Mouse (Mus musculus) forebrain, embryonic 12.5 days (tissue): ENCODE results near the gene Cryzl1. TPM values are rescaled to one million over a fixed set of nuclear protein-coding genes. Genes with fewer than 3 reads are reported as not detected.

Experiments
- ATAC-seq: fragments of 200-750 bp; cut with Nextera tagmentation; 2 replicates; pipeline ENCODE4 v1.8.0; 2017; ENCODE audit warnings: moderate TSS enrichment; ENCODE audit not compliant: low FRiP score
- H3K27ac ChIP-seq: fragments of 300-500 bp; sonication (generic); 2 replicates; pipeline ENCODE4 v1.5.1; 2016; ENCODE audit warnings: mild to moderate bottlenecking
- H3K27me3 ChIP-seq: fragments of 300-500 bp; sonication (generic); 2 replicates; pipeline ENCODE4 v1.6.1; 2016; ENCODE audit warnings: mild to moderate bottlenecking
- H3K36me3 ChIP-seq: fragments of 300-500 bp; sonication (generic); replicated peaks from 2 replicates; pipeline ENCODE4 v1.6.1; 2016; ENCODE audit warnings: mild to moderate bottlenecking
- H3K4me1 ChIP-seq: fragments of 300-500 bp; sonication (generic); 2 replicates; pipeline ENCODE4 v1.6.1; 2016
- H3K4me2 ChIP-seq: fragments of 300-500 bp; sonication (generic); 2 replicates; pipeline ENCODE4 v1.6.1; 2016; ENCODE audit warnings: mild to moderate bottlenecking, moderate library complexity
- H3K4me3 ChIP-seq: fragments of 300-500 bp; sonication (generic); replicated peaks from 2 replicates; pipeline ENCODE4 v1.5.1; 2016; ENCODE audit warnings: mild to moderate bottlenecking
- H3K9ac ChIP-seq: fragments of 300-500 bp; sonication (generic); 2 replicates; pipeline ENCODE4 v1.6.1; 2016; ENCODE audit warnings: mild to moderate bottlenecking
- H3K9me3 ChIP-seq: fragments of 300-500 bp; sonication (generic); 2 replicates; pipeline ENCODE4 v1.6.1; 2016
- whole genome bisulfite sequencing: fragments of 180-500 bp; shearing (Covaris S2); methylation state at CpG from one replicate; pipeline ENCODE4 v1.1.7; 2016; 5-methylcytosine and 5-hydroxymethylcytosine counted together
- polyA plus RNA-seq: library from polyadenylated mRNA; unstranded; fragments of >200 nt; fragmentation: Nextera tagmentation; extraction: Ambion mirVana; gene quantifications from 2 replicates; pipeline ENCODE4 v1.2.1, GENCODE M21; 2016

Cryzl1 gene
- polyA plus RNA-seq, 1 experiment from 2014 or later = 76.7 TPM

- Histone ChIP-seq H3K9ac (no peak overlapping the region), H3K27me3 (no peaks in the 10 kb centered on the region), H3K4me1 (peaks cover 41% of the 10 kb centered on the region), H3K27ac (no peak overlapping the region), H3K9me3 (no peaks in the 10 kb centered on the region), H3K4me3 (no peak overlapping the region), H3K36me3 (no peaks in the 10 kb centered on the region), H3K4me2 (no peak overlapping the region)
- WGBS = 87% methylated on average over 3 of the region's 3 CpGs
- ATAC-seq = no peak
Measured at GRCm38 (mm10) chr16:91761761-91762160, 33.0 kb upstream of the Cryzl1 start.

GRCm38 (mm10) chr16:91761202-91761601, 32.4 kb upstream of the Cryzl1 start:
- H3K9me3 ChIP-seq = no peaks in the 10 kb centered on the region
- H3K4me1 ChIP-seq = peaks cover 38% of the 10 kb centered on the region
- H3K27me3 ChIP-seq = no peaks in the 10 kb centered on the region
- no peaks in the 10 kb centered on the region for H3K36me3 ChIP-seq
- H3K4me3 ChIP-seq = no peak overlapping the region
- H3K27ac ChIP-seq = no peak overlapping the region; the same call in 1 of the 2 replicates
- WGBS = 77% methylated on average over 9 of the region's 9 CpGs
- ATAC-seq = no peak
- H3K9ac ChIP-seq = no peak overlapping the region
- H3K4me2 ChIP-seq = no peak overlapping the region

GRCm38 (mm10) chr16:91754957-91755356, 26.2 kb upstream of the Cryzl1 start:
- no peak overlapping the region for H3K27ac ChIP-seq
- no peaks in the 10 kb centered on the region; the same call in 1 of the 2 replicates for H3K36me3 ChIP-seq
- no peak overlapping the region for H3K4me2 ChIP-seq
- WGBS = 93% methylated on average over 6 of the region's 6 CpGs
- H3K4me1 ChIP-seq = 0 out of 2 replicates have a peak, but pooled peaks cover 2% of the 10 kb centered on the region
- no peaks in the 10 kb centered on the region for H3K27me3 ChIP-seq
- H3K4me3 ChIP-seq = no peak overlapping the region
- ATAC-seq = no peak
- no peaks in the 10 kb centered on the region for H3K9me3 ChIP-seq
- no peak overlapping the region for H3K9ac ChIP-seq

GRCm38 (mm10) chr16:91753611-91754010, 24.8 kb upstream of the Cryzl1 start:
- H3K9me3 ChIP-seq = no peaks in the 10 kb centered on the region
- no peak overlapping the region for H3K4me2 ChIP-seq
- H3K4me1 ChIP-seq = 0 out of 2 replicates have a peak, but pooled peaks cover 2% of the 10 kb centered on the region
- H3K36me3 ChIP-seq = no peaks in the 10 kb centered on the region; the same call in 1 of the 2 replicates
- no peaks in the 10 kb centered on the region for H3K27me3 ChIP-seq
- 90% methylated on average over 4 of the region's 4 CpGs for WGBS
- no peak overlapping the region for H3K9ac ChIP-seq
- H3K4me3 ChIP-seq = no peak overlapping the region
- no peak for ATAC-seq
- no peak overlapping the region for H3K27ac ChIP-seq

GRCm38 (mm10) chr16:91751644-91752385, 23.0 kb upstream of the Cryzl1 start:
- no peaks in the 10 kb centered on the region; the same call in 1 of the 2 replicates for H3K36me3 ChIP-seq
- 86% methylated on average over 13 of the region's 13 CpGs for WGBS

GRCm38 (mm10) chr16:91747567-91747966, 18.8 kb upstream of the Cryzl1 start:
- H3K4me3 ChIP-seq = no peak overlapping the region
- no peaks in the 10 kb centered on the region for H3K27me3 ChIP-seq
- no peaks in the 10 kb centered on the region; the same call in 1 of the 2 replicates for H3K36me3 ChIP-seq
- peaks cover 15% of the 10 kb centered on the region for H3K4me1 ChIP-seq
- no peaks in the 10 kb centered on the region for H3K9me3 ChIP-seq
- H3K27ac ChIP-seq = no peak overlapping the region
- ATAC-seq = no peak
- 94% methylated on average over 6 of the region's 6 CpGs for WGBS
- no peak overlapping the region for H3K9ac ChIP-seq
- no peak overlapping the region for H3K4me2 ChIP-seq

More at GRCm38 (mm10) chr16:91751644-91752385, 23.0 kb upstream of the Cryzl1 start:
- Histone ChIP-seq H3K27me3 (no peaks in the 10 kb centered on the region), H3K4me3 (no peak overlapping the region), H3K9ac (no peak overlapping the region), H3K4me2 (no peak overlapping the region), H3K4me1 (0 out of 2 replicates have a peak, but pooled peaks cover 2% of the 10 kb centered on the region), H3K9me3 (no peaks in the 10 kb centered on the region), H3K27ac (no peak overlapping the region)
- no peak for ATAC-seq

- Histone ChIP-seq H3K9me3 (no peaks in the 10 kb centered on the region), H3K27me3 (no peaks in the 10 kb centered on the region), H3K4me1 (peaks cover 13% of the 10 kb centered on the region), H3K9ac (no peak overlapping the region), H3K27ac (no peak overlapping the region), H3K4me2 (no peak overlapping the region), H3K4me3 (no peak overlapping the region), H3K36me3 (no peaks in the 10 kb centered on the region; the same call in 1 of the 2 replicates)
- WGBS = 67% methylated on average over 14 of the region's 14 CpGs
- no peak for ATAC-seq
Measured at GRCm38 (mm10) chr16:91746101-91746950, 17.6 kb upstream of the Cryzl1 start.

GRCm38 (mm10) chr16:91743055-91743454, 14.3 kb upstream of the Cryzl1 start:
- H3K27ac ChIP-seq = no peak overlapping the region

GRCm38 (mm10) chr16:91740918-91741255, 12.1 kb upstream of the Cryzl1 start:
- Histone ChIP-seq H3K27ac (0 out of 2 replicates have a peak overlapping the region, but pooled peaks have one; percentile 9), H3K9ac (no peak overlapping the region), H3K27me3 (no peaks in the 10 kb centered on the region), H3K4me2 (no peak overlapping the region), H3K4me3 (no peak overlapping the region), H3K9me3 (no peaks in the 10 kb centered on the region), H3K36me3 (no peaks in the 10 kb centered on the region), H3K4me1 (peaks cover 39% of the 10 kb centered on the region)
- WGBS = 69% methylated on average over 7 of the region's 7 CpGs
- ATAC-seq = no peak

More at GRCm38 (mm10) chr16:91743055-91743454, 14.3 kb upstream of the Cryzl1 start:
- ATAC-seq = no peak
- Histone ChIP-seq H3K4me2 (no peak overlapping the region), H3K27me3 (no peaks in the 10 kb centered on the region), H3K36me3 (no peaks in the 10 kb centered on the region), H3K4me1 (peaks cover 28% of the 10 kb centered on the region), H3K4me3 (no peak overlapping the region), H3K9ac (no peak overlapping the region), H3K9me3 (no peaks in the 10 kb centered on the region)
- WGBS = 83% methylated on average over 7 of the region's 7 CpGs

GRCm38 (mm10) chr16:91740184-91740917, 11.6 kb upstream of the Cryzl1 start:
- WGBS = 71% methylated on average over 8 of the region's 8 CpGs
- peaks cover 39% of the 10 kb centered on the region for H3K4me1 ChIP-seq
- H3K4me3 ChIP-seq = no peak overlapping the region

GRCm38 (mm10) chr16:91738505-91738904, 9.7 kb upstream of the Cryzl1 start:
- Histone ChIP-seq H3K4me3 (no peak overlapping the region), H3K4me1 (peaks cover 50% of the 10 kb centered on the region), H3K27ac (no peak overlapping the region), H3K9me3 (no peaks in the 10 kb centered on the region), H3K27me3 (no peaks in the 10 kb centered on the region), H3K4me2 (no peak overlapping the region), H3K36me3 (no peaks in the 10 kb centered on the region), H3K9ac (no peak overlapping the region)
- WGBS = 83% methylated on average over 6 of the region's 6 CpGs
- ATAC-seq = no peak

More at GRCm38 (mm10) chr16:91740184-91740917, 11.6 kb upstream of the Cryzl1 start:
- H3K4me2 ChIP-seq = no peak overlapping the region
- no peak overlapping the region for H3K9ac ChIP-seq
- no peaks in the 10 kb centered on the region for H3K36me3 ChIP-seq
- no peaks in the 10 kb centered on the region for H3K9me3 ChIP-seq
- no peak for ATAC-seq
- 0 out of 2 replicates have a peak overlapping the region, but pooled peaks have one; percentile 9 for H3K27ac ChIP-seq
- no peaks in the 10 kb centered on the region for H3K27me3 ChIP-seq
